Mouse (Mus musculus): ENCODE measurements around the gene Slc12a7. TPM values are rescaled to one million over a fixed set of nuclear protein-coding genes. Genes with fewer than 3 reads are reported as not detected.
A peak's percentile ranks its signal among the peaks of the same experiment; 100 is the strongest.

Slc12a7 gene
- polyA plus RNA-seq, 1 experiment from 2014 or later = 44.8 TPM

DNA sequence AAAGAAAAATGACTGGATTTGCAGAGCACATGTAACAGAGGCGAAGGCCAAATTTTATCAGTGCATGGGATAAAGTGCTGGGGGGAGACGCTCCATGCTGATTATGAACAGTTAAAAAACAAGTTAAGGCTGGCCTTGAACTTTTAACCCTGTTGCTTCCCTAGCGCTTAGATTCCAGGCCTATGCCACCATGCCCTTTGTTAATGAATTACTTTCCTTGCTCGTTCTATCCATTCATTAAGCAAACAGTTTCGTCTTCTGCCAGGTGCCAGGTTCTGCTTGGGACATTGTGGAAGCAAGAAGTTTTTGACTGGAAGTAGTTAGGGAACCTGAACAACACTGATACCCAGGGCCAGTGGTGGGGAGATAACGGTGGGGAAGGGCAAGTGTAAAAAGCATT, 90.8 kb downstream of the Slc12a7 start:
- no peaks in the 10 kb centered on the region for H3K4me1 ChIP-seq (ENCODE audit: control insufficient read depth, insufficient read depth, low read length)
- DNase-seq (ENCODE audit: low spot score) (no peak), ATAC-seq (ENCODE audit: insufficient read depth, low FRiP score, low TSS enrichment) (no peak)
- no peak overlapping the region for H3K4me3 ChIP-seq (ENCODE audit: low read depth, low read length)
- 85% methylated on average over 6 of the region's 6 CpGs for WGBS
- no peaks in the 10 kb centered on the region for H3K27me3 ChIP-seq (ENCODE audit: control insufficient read depth, insufficient read depth, low read length)
- no peaks in the 10 kb centered on the region for H3K36me3 ChIP-seq (ENCODE audit: control insufficient read depth, insufficient read depth, low read length)
- no peaks in the 10 kb centered on the region for H3K9me3 ChIP-seq (ENCODE audit: control insufficient read depth, low read length)
- no peak overlapping the region for H3K9ac ChIP-seq (ENCODE audit: low read length)
- no peak overlapping the region for H3K27ac ChIP-seq (ENCODE audit: low read depth, low read length)
- H3K4me2 ChIP-seq (ENCODE audit: low read depth) = no peak overlapping the region

GRCm38 (mm10) chr13:73827243-73827642, 94.3 kb downstream of the Slc12a7 start:
- Histone ChIP-seq H3K4me2 (ENCODE audit: low read depth) (no peak overlapping the region), H3K27ac (ENCODE audit: low read depth, low read length) (no peak overlapping the region), H3K9ac (ENCODE audit: low read length) (no peak overlapping the region), H3K36me3 (ENCODE audit: control insufficient read depth, insufficient read depth, low read length) (no peaks in the 10 kb centered on the region), H3K4me3 (ENCODE audit: low read depth, low read length) (no peak overlapping the region), H3K27me3 (ENCODE audit: control insufficient read depth, insufficient read depth, low read length) (no peaks in the 10 kb centered on the region), H3K4me1 (ENCODE audit: control insufficient read depth, insufficient read depth, low read length) (no peaks in the 10 kb centered on the region), H3K9me3 (ENCODE audit: control insufficient read depth, low read length) (no peaks in the 10 kb centered on the region)
- DNase-seq (ENCODE audit: low spot score) (no peak), ATAC-seq (ENCODE audit: insufficient read depth, low FRiP score, low TSS enrichment) (no peak)
- WGBS = 80% methylated on average over 8 of the region's 8 CpGs

DNA sequence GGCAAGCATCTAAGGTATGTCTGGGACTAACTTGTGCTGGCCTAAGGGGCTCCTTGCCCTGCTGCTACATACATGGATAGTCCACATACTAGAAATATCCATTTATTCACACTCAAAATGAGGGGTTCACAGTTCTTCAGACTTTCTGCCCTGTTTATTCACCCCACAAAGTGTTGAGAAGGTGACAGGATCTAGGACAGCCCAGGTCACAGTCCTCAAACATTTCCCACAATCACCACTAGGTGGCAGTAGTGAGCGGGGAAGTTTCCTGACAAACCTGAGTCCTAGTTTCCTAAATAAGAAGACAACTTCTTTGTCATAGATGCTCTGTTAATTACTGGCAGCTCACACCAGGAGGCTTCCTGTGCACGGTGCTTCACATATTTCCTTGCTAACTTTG, 98.6 kb downstream of the Slc12a7 start:
- Histone ChIP-seq H3K27me3 (ENCODE audit: control insufficient read depth, insufficient read depth, low read length) (no peaks in the 10 kb centered on the region), H3K4me1 (ENCODE audit: control insufficient read depth, insufficient read depth, low read length) (no peaks in the 10 kb centered on the region), H3K27ac (ENCODE audit: low read depth, low read length) (no peak overlapping the region), H3K4me2 (ENCODE audit: low read depth) (no peak overlapping the region), H3K4me3 (ENCODE audit: low read depth, low read length) (no peak overlapping the region), H3K9me3 (ENCODE audit: control insufficient read depth, low read length) (no peaks in the 10 kb centered on the region), H3K9ac (ENCODE audit: low read length) (no peak overlapping the region), H3K36me3 (ENCODE audit: control insufficient read depth, insufficient read depth, low read length) (no peaks in the 10 kb centered on the region)
- DNase-seq (ENCODE audit: low spot score) = peak; percentile 70
- peak; percentile 20; the same call in 1 of the 2 replicates for ATAC-seq (ENCODE audit: insufficient read depth, low FRiP score, low TSS enrichment)
- WGBS = 2% methylated on average over 2 of the region's 2 CpGs

DNA sequence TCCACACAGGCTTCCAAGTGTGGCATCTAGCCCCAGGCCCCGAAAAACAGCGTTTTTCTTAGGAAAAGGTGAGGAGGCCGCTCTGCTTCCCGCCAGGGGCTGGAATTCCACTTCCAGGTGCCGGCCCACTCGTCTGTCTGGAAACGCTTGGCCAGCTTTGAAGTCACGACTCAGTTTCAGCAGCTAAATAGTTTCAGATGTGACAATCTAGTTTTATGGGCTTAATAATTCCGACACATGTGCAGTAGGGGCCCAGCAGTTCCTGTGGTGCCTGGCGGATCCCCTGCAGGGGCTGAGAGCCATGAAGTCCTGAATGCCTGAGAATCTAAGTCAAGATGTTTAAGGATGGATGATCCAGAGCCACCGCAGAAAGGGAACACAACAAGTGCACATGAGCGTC, 100.9 kb downstream of the Slc12a7 start:
- no peaks in the 10 kb centered on the region for H3K36me3 ChIP-seq (ENCODE audit: control insufficient read depth, insufficient read depth, low read length)
- no peak overlapping the region for H3K9ac ChIP-seq (ENCODE audit: low read length)
- no peak overlapping the region for H3K4me2 ChIP-seq (ENCODE audit: low read depth)
- DNase-seq (ENCODE audit: low spot score) (peak; percentile 39), ATAC-seq (ENCODE audit: insufficient read depth, low FRiP score, low TSS enrichment) (no peak)
- WGBS = 44% methylated on average over 12 of the region's 12 CpGs
- H3K4me1 ChIP-seq (ENCODE audit: control insufficient read depth, insufficient read depth, low read length) = no peaks in the 10 kb centered on the region
- H3K4me3 ChIP-seq (ENCODE audit: low read depth, low read length) = no peak overlapping the region
- no peaks in the 10 kb centered on the region for H3K27me3 ChIP-seq (ENCODE audit: control insufficient read depth, insufficient read depth, low read length)
- H3K27ac ChIP-seq (ENCODE audit: low read depth, low read length) = peak overlapping the region; percentile 67
- H3K9me3 ChIP-seq (ENCODE audit: control insufficient read depth, low read length) = no peaks in the 10 kb centered on the region

DNA sequence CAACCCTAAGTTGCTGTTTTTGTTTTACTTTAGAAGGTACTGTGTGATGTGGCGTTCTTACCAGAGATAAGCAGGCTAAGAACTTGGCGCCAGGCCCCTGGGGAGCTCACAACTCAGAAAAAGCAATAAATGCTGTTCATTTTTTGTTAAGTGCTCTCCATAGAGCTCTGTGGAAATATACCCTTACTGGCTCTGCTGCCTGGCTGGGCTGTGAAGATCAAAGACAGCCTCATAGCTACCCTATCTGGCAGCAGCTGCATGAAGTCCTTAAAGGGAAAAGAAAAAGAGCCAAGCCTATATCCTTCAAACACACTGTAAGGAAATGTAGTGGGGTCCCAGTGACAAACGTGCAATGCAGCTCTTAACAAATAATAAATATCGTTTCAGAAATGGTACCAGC, 102.9 kb downstream of the Slc12a7 start:
- no peaks in the 10 kb centered on the region for H3K36me3 ChIP-seq (ENCODE audit: control insufficient read depth, insufficient read depth, low read length)
- H3K9ac ChIP-seq (ENCODE audit: low read length) = no peak overlapping the region
- H3K4me3 ChIP-seq (ENCODE audit: low read depth, low read length) = no peak overlapping the region
- H3K27ac ChIP-seq (ENCODE audit: low read depth, low read length) = no peak overlapping the region
- H3K4me1 ChIP-seq (ENCODE audit: control insufficient read depth, insufficient read depth, low read length) = no peaks in the 10 kb centered on the region; the same call in 1 of the 2 replicates
- no peaks in the 10 kb centered on the region for H3K27me3 ChIP-seq (ENCODE audit: control insufficient read depth, insufficient read depth, low read length)
- no peaks in the 10 kb centered on the region for H3K9me3 ChIP-seq (ENCODE audit: control insufficient read depth, low read length)
- H3K4me2 ChIP-seq (ENCODE audit: low read depth) = no peak overlapping the region
- WGBS = 68% methylated on average over 4 of the region's 4 CpGs
- ATAC-seq (ENCODE audit: insufficient read depth, low FRiP score, low TSS enrichment) (no peak), DNase-seq (ENCODE audit: low spot score) (no peak)

DNA sequence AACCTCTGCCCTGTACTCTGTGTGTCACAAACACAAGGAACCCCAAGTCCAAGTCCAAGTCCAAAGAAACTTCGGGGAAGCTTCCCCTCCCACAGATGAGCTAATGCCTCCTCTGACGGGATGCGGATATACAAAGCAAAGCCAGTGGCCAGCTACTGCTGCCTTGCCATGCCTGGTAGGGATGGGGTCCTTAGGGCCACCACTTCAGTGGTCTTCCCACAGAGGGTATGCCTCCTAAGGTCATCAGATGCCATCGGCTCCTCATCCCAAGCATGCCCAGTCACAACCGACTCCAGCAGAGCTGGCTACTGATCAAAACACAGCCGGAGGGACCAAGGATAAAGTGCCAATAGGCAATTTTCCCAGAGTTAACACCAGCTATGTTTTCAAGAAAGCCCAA, 103.6 kb downstream of the Slc12a7 start:
- no peaks in the 10 kb centered on the region for H3K9me3 ChIP-seq (ENCODE audit: control insufficient read depth, low read length)
- 77% methylated on average over 6 of the region's 6 CpGs for WGBS
- no peak for DNase-seq (ENCODE audit: low spot score)

GRCm38 (mm10) chr13:73837708-73838107, 104.8 kb downstream of the Slc12a7 start:
- 83% methylated on average over 8 of the region's 8 CpGs for WGBS
- DNase-seq (ENCODE audit: low spot score) = no peak

More for the DNA sequence above, 103.6 kb downstream of the Slc12a7 start:
- ATAC-seq (ENCODE audit: insufficient read depth, low FRiP score, low TSS enrichment) = no peak
- Histone ChIP-seq H3K4me1 (ENCODE audit: control insufficient read depth, insufficient read depth, low read length) (no peaks in the 10 kb centered on the region; the same call in 1 of the 2 replicates), H3K9ac (ENCODE audit: low read length) (no peak overlapping the region), H3K4me3 (ENCODE audit: low read depth, low read length) (no peak overlapping the region), H3K27ac (ENCODE audit: low read depth, low read length) (no peak overlapping the region), H3K36me3 (ENCODE audit: control insufficient read depth, insufficient read depth, low read length) (no peaks in the 10 kb centered on the region), H3K4me2 (ENCODE audit: low read depth) (no peak overlapping the region), H3K27me3 (ENCODE audit: control insufficient read depth, insufficient read depth, low read length) (no peaks in the 10 kb centered on the region)

GRCm38 (mm10) chr13:73839137-73839548, 106.2 kb downstream of the Slc12a7 start:
- 72% methylated on average over 11 of the region's 11 CpGs for WGBS
- Histone ChIP-seq H3K4me1 (ENCODE audit: control insufficient read depth, insufficient read depth, low read length) (no peaks in the 10 kb centered on the region; the same call in 1 of the 2 replicates), H3K36me3 (ENCODE audit: control insufficient read depth, insufficient read depth, low read length) (no peaks in the 10 kb centered on the region), H3K4me2 (ENCODE audit: low read depth) (no peak overlapping the region), H3K27me3 (ENCODE audit: control insufficient read depth, insufficient read depth, low read length) (no peaks in the 10 kb centered on the region), H3K27ac (ENCODE audit: low read depth, low read length) (no peak overlapping the region), H3K9me3 (ENCODE audit: control insufficient read depth, low read length) (no peaks in the 10 kb centered on the region), H3K9ac (ENCODE audit: low read length) (no peak overlapping the region), H3K4me3 (ENCODE audit: low read depth, low read length) (no peak overlapping the region)
- DNase-seq (ENCODE audit: low spot score) = no peak
- no peak for ATAC-seq (ENCODE audit: insufficient read depth, low FRiP score, low TSS enrichment)

More at GRCm38 (mm10) chr13:73837708-73838107, 104.8 kb downstream of the Slc12a7 start:
- no peak overlapping the region for H3K4me2 ChIP-seq (ENCODE audit: low read depth)
- H3K9me3 ChIP-seq (ENCODE audit: control insufficient read depth, low read length) = no peaks in the 10 kb centered on the region
- H3K9ac ChIP-seq (ENCODE audit: low read length) = no peak overlapping the region
- H3K4me3 ChIP-seq (ENCODE audit: low read depth, low read length) = no peak overlapping the region
- ATAC-seq (ENCODE audit: insufficient read depth, low FRiP score, low TSS enrichment) = no peak
- H3K4me1 ChIP-seq (ENCODE audit: control insufficient read depth, insufficient read depth, low read length) = no peaks in the 10 kb centered on the region; the same call in 1 of the 2 replicates
- H3K27me3 ChIP-seq (ENCODE audit: control insufficient read depth, insufficient read depth, low read length) = no peaks in the 10 kb centered on the region
- no peaks in the 10 kb centered on the region for H3K36me3 ChIP-seq (ENCODE audit: control insufficient read depth, insufficient read depth, low read length)
- no peak overlapping the region for H3K27ac ChIP-seq (ENCODE audit: low read depth, low read length)

- no peak overlapping the region for H3K4me2 ChIP-seq (ENCODE audit: low read depth)
- no peaks in the 10 kb centered on the region; the same call in 1 of the 2 replicates for H3K4me1 ChIP-seq (ENCODE audit: control insufficient read depth, insufficient read depth, low read length)
- H3K36me3 ChIP-seq (ENCODE audit: control insufficient read depth, insufficient read depth, low read length) = no peaks in the 10 kb centered on the region
- H3K9ac ChIP-seq (ENCODE audit: low read length) = no peak overlapping the region
- no peak overlapping the region for H3K27ac ChIP-seq (ENCODE audit: low read depth, low read length)
- 62% methylated on average over 4 of the region's 4 CpGs for WGBS
- no peaks in the 10 kb centered on the region for H3K27me3 ChIP-seq (ENCODE audit: control insufficient read depth, insufficient read depth, low read length)
- no peak overlapping the region for H3K4me3 ChIP-seq (ENCODE audit: low read depth, low read length)
- ATAC-seq (ENCODE audit: insufficient read depth, low FRiP score, low TSS enrichment) (no peak), DNase-seq (ENCODE audit: low spot score) (no peak)
- no peaks in the 10 kb centered on the region for H3K9me3 ChIP-seq (ENCODE audit: control insufficient read depth, low read length)
Measured at GRCm38 (mm10) chr13:73839740-73840139, 106.8 kb downstream of the Slc12a7 start.

All from neural tube, embryonic 11.5 days (tissue).